Mouse (Mus musculus): ENCODE results near the gene Klk1b1.

- TF ChIP-seq CTCF (IDR thresholded peaks at IDR 0.05; ENCODE audit: low read depth) (no peak), EP300 (IDR thresholded peaks at IDR 0.05; ENCODE audit: low read depth) (no peak)
Measured at GRCm38 (mm10) chr7:43918871-43919270, 47.7 kb upstream of the Klk1b1 start.
